Mouse (Mus musculus) midbrain, embryonic 13.5 days (tissue): ENCODE measurements around the gene Mybl2. TPM values are rescaled to one million over a fixed set of nuclear protein-coding genes. Genes with fewer than 3 reads are reported as not detected.

ENCODE experiments used
- ATAC-seq: fragments of 200-750 bp; cut with Nextera tagmentation; 2 replicates; pipeline ENCODE4 v1.8.0; 2017; ENCODE audit warnings: mild to moderate bottlenecking, moderate TSS enrichment, moderate library complexity
- H3K27ac ChIP-seq: fragments of 300-500 bp; sonication (generic); 2 replicates; pipeline ENCODE4 v1.5.1; 2015; ENCODE audit warnings: inconsistent platforms, mild to moderate bottlenecking, moderate library complexity
- H3K27me3 ChIP-seq: fragments of 300-500 bp; sonication (generic); 2 replicates; pipeline ENCODE4 v1.6.1; 2015; ENCODE audit warnings: mild to moderate bottlenecking, inconsistent platforms
- H3K36me3 ChIP-seq: fragments of 300-500 bp; sonication (generic); 2 replicates; pipeline ENCODE4 v1.6.1; 2015; ENCODE audit warnings: mild to moderate bottlenecking, inconsistent platforms
- H3K4me1 ChIP-seq: fragments of 300-500 bp; sonication (generic); replicated peaks from 2 replicates; pipeline ENCODE4 v1.6.1; 2015; ENCODE audit warnings: inconsistent platforms
- H3K4me2 ChIP-seq: fragments of 300-500 bp; sonication (generic); replicated peaks from 2 replicates; pipeline ENCODE4 v1.6.1; 2015; ENCODE audit warnings: moderate library complexity, mild to moderate bottlenecking, inconsistent platforms
- H3K4me3 ChIP-seq: fragments of 300-500 bp; sonication (generic); replicated peaks from 2 replicates; pipeline ENCODE4 v1.5.1; 2015; ENCODE audit warnings: mild to moderate bottlenecking, inconsistent platforms
- H3K9ac ChIP-seq: fragments of 300-500 bp; sonication (generic); replicated peaks from 2 replicates; pipeline ENCODE4 v1.6.1; 2015; ENCODE audit warnings: mild to moderate bottlenecking, inconsistent platforms
- H3K9me3 ChIP-seq: fragments of 300-500 bp; sonication (generic); 2 replicates; pipeline ENCODE4 v1.6.1; 2016; ENCODE audit warnings: mild to moderate bottlenecking, inconsistent platforms
- WGBS: fragments of 180-500 bp; shearing (Covaris S2); methylation state at CpG from one replicate; pipeline ENCODE4 v1.1.7; 2015; 5-methylcytosine and 5-hydroxymethylcytosine counted together
- microRNA-seq: library from miRNA; unstranded; fragments of <30 nt; microRNA quantifications from one replicate; pipeline ENCODE4, GENCODE M21; 2016
- polyA plus RNA-seq: library from polyadenylated mRNA; unstranded; fragments of >200 nt; fragmentation: Nextera tagmentation; extraction: Ambion mirVana; gene quantifications from 2 replicates; pipeline ENCODE4 v1.2.1, GENCODE M21; 2015

The Mybl2 gene
- polyA plus RNA-seq, 1 experiment from 2014 or later = 10.8 TPM

- Histone ChIP-seq H3K36me3 (no peaks in the 10 kb centered on the region), H3K4me2 (no peak overlapping the region), H3K27ac (no peak overlapping the region), H3K27me3 (peaks cover 10% of the 10 kb centered on the region), H3K4me1 (peaks cover 30% of the 10 kb centered on the region), H3K4me3 (no peak overlapping the region), H3K9ac (no peak overlapping the region), H3K9me3 (peaks cover 4% of the 10 kb centered on the region)
- ATAC-seq = no peak
- 86% methylated on average over 5 of the region's 5 CpGs for WGBS
Measured at GRCm38 (mm10) chr2:163123496-163123895, 69.0 kb downstream of the Mybl2 start.

- ATAC-seq = no peak
- WGBS = 82% methylated on average over 5 of the region's 5 CpGs
- Histone ChIP-seq H3K4me3 (no peak overlapping the region), H3K4me1 (no peaks in the 10 kb centered on the region), H3K27ac (no peak overlapping the region), H3K27me3 (no peaks in the 10 kb centered on the region), H3K4me2 (no peak overlapping the region), H3K9me3 (peaks cover 4% of the 10 kb centered on the region), H3K9ac (no peak overlapping the region), H3K36me3 (no peaks in the 10 kb centered on the region)
Measured at GRCm38 (mm10) chr2:163130837-163131236, 76.3 kb downstream of the Mybl2 start.

DNA sequence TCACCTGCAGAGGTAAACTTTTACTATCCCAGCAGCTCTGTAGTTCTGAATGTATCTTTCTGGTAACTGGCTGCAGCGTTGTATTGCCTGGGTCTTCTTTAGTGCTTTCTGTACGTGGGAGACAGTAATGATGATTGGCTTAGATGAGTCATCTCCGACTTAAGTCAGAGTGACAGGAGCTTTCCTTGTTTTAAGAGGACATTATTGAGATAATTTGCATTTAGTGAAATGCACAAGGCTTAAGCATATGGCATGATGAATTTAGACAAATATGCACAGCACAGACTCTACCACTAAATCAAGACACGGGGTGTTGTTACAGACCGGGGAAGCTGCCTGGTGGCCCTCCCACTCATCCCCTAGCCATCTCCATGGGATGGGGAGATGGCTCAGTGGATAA lies 77.8 kb downstream of the Mybl2 start:
- H3K9me3 ChIP-seq = peaks cover 4% of the 10 kb centered on the region
- no peak overlapping the region for H3K4me2 ChIP-seq
- no peaks in the 10 kb centered on the region for H3K4me1 ChIP-seq
- no peak overlapping the region for H3K4me3 ChIP-seq
- H3K27ac ChIP-seq = no peak overlapping the region
- no peak overlapping the region for H3K9ac ChIP-seq
- H3K27me3 ChIP-seq = no peaks in the 10 kb centered on the region
- H3K36me3 ChIP-seq = no peaks in the 10 kb centered on the region
- no peak for ATAC-seq
- WGBS = 88% methylated on average over 5 of the region's 5 CpGs

Small RNA genes lying within 50 kb of the gene (microRNA-seq; reads per million reads assigned to microRNA genes)
- gene Gm22174 (not detected), gene Mir7003 (not detected)

Other genes starting within 250 kb of the Mybl2 start
- 196 and 204 TPM in 2 replicates for gene Srsf6, start 123.2 kb upstream of the Mybl2 start, polyA plus RNA-seq
- gene L3mbtl1, start 111.2 kb upstream of the Mybl2 start, polyA plus RNA-seq = 0.39 and 0.57 TPM in 2 replicates
- 0.06 TPM in 1 of 2 replicates, not detected in the other for gene Sgk2, start 67.4 kb upstream of the Mybl2 start, polyA plus RNA-seq
- 47.0 and 48.5 TPM in 2 replicates for gene Ift52, start 37.3 kb upstream of the Mybl2 start, polyA plus RNA-seq
- not detected in 2 replicates for gene Gtsf1l, start 33.2 kb downstream of the Mybl2 start, polyA plus RNA-seq
- gene Tox2, start 148.4 kb downstream of the Mybl2 start, polyA plus RNA-seq = 38.8 and 44.2 TPM in 2 replicates